Mouse (Mus musculus) heart, adult 2 months (tissue): Measurements from ENCODE around the gene Rgl1.

Experiments
- CTCF ChIP-seq: fragments of 200-600 bp; IDR thresholded peaks from 2 replicates; pipeline ENCODE4 v1.8.1; 2022; ENCODE audit warnings: antibody characterized with exemption, mild to moderate bottlenecking, moderate library complexity
- EP300 ChIP-seq: fragments of 200-500 bp; IDR thresholded peaks from 2 replicates; pipeline ENCODE4 v1.6.1; 2011; ENCODE audit warnings: low read depth, low read length, control low read depth; ENCODE audit not compliant: insufficient read depth
- POLR2A ChIP-seq: fragments of 200-500 bp; IDR thresholded peaks from 2 replicates; pipeline ENCODE4 v1.6.1; 2011; ENCODE audit warnings: mild to moderate bottlenecking, low read depth, low read length, control low read depth; ENCODE audit not compliant: insufficient read depth

- TF ChIP-seq EP300 = no peak
- TF ChIP-seq POLR2A = no peak
- TF ChIP-seq CTCF = peak; percentile 62
Measured at GRCm38 (mm10) chr1:152531498-152531897, 234.7 kb downstream of the Rgl1 start.
